Mouse (Mus musculus): ENCODE data around the gene Tnfsf18. TPM values are rescaled to one million over a fixed set of nuclear protein-coding genes. Genes with fewer than 3 reads are reported as not detected.

The Tnfsf18 gene
- polyA plus RNA-seq, 1 experiment from 2014 or later: not detected

DNA sequence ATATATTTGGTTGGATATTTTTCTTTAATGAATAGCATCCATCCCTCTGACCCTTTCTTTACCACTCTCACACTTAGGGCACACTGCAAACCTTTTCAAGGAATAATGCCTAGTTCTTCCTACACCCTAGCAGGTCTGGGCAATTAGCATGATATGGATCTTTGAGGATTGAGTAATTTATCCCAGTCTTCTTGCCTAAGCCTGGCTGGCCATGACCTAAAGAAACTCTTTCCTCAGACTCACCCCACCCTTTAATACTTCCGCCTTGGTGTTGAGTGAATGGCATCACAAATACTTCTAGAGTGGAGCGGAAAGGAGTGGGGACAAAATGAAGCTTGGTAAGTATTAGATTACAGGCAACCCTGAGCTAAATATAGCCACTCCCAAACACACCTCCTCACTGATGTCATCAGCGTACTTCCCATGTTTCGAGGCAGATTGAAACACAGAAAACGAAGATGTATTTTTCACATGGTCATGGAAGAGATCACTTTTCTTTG, 56.2 kb downstream of the Tnfsf18 start:
- ATAC-seq (no peak), DNase-seq (ENCODE audit: low spot score) (no peak)
- Histone ChIP-seq H3K4me3 (ENCODE audit: low read depth, low read length) (no peak overlapping the region), H3K27me3 (replicated peaks; ENCODE audit: control insufficient read depth, insufficient read depth, low read length) (no peaks in the 10 kb centered on the region), H3K9ac (ENCODE audit: low read length) (no peak overlapping the region), H3K4me2 (ENCODE audit: low read length) (no peak overlapping the region), H3K27ac (ENCODE audit: low read depth, low read length) (no peak overlapping the region), H3K36me3 (ENCODE audit: control insufficient read depth, insufficient read depth, low read length) (no peaks in the 10 kb centered on the region), H3K9me3 (replicated peaks; ENCODE audit: control insufficient read depth, low read length) (no peaks in the 10 kb centered on the region), H3K4me1 (ENCODE audit: control insufficient read depth, insufficient read depth, low read length) (no peaks in the 10 kb centered on the region)
- WGBS: 90% methylated on average over 5 of the region's 5 CpGs

- Histone ChIP-seq H3K9me3 (replicated peaks; ENCODE audit: control insufficient read depth, low read length) (no peaks in the 10 kb centered on the region), H3K27ac (ENCODE audit: low read depth, low read length) (no peak overlapping the region), H3K36me3 (ENCODE audit: control insufficient read depth, insufficient read depth, low read length) (no peaks in the 10 kb centered on the region), H3K4me2 (ENCODE audit: low read length) (no peak overlapping the region), H3K4me3 (ENCODE audit: low read depth, low read length) (no peak overlapping the region), H3K9ac (ENCODE audit: low read length) (no peak overlapping the region), H3K4me1 (ENCODE audit: control insufficient read depth, insufficient read depth, low read length) (no peaks in the 10 kb centered on the region), H3K27me3 (replicated peaks; ENCODE audit: control insufficient read depth, insufficient read depth, low read length) (no peaks in the 10 kb centered on the region)
- 77% methylated on average over 2 of the region's 2 CpGs for WGBS
- DNase-seq (ENCODE audit: low spot score): no peak
- ATAC-seq: no peak
These were observed 57.6 kb downstream of the Tnfsf18 start for GRCm38 (mm10) chr1:161552098-161552497.

Other genes starting within 250 kb of the Tnfsf18 start
- gene Prdx6, start 243.4 kb upstream of the Tnfsf18 start, polyA plus RNA-seq (2014; fragmentation: Nextera tagmentation; extraction: Ambion mirVana): 256 and 281 TPM in 2 replicates
- not detected in 2 replicates for gene Tnfsf4, start 99.2 kb upstream of the Tnfsf18 start, polyA plus RNA-seq (2014; fragmentation: Nextera tagmentation; extraction: Ambion mirVana)